Mouse (Mus musculus) ovary, adult 18-20 months (tissue): ENCODE data around the gene Uba52.

Experiments used
- DNase-seq: peaks from one replicate; pipeline ENCODE4 v3.0.0; 2022; ENCODE audit warnings: low spot score, mixed read lengths

Uba52 gene

GRCm38 (mm10) chr8:70503062-70503750 is 7.4 kb downstream of the Uba52 start:
- DNase-seq: no peak

GRCm38 (mm10) chr8:70502540-70502939 is 8.1 kb downstream of the Uba52 start:
- no peak for DNase-seq

- DNase-seq: no peak
Measured at GRCm38 (mm10) chr8:70501820-70502529, 8.6 kb downstream of the Uba52 start.

- no peak for DNase-seq
Measured at GRCm38 (mm10) chr8:70500386-70501301, 10.0 kb downstream of the Uba52 start.

GRCm38 (mm10) chr8:70495771-70496062 is 14.9 kb downstream of the Uba52 start:
- DNase-seq: no peak

- DNase-seq: no peak
Measured at GRCm38 (mm10) chr8:70495001-70495770, 15.4 kb downstream of the Uba52 start.

GRCm38 (mm10) chr8:70494416-70494945 is 16.1 kb downstream of the Uba52 start:
- no peak for DNase-seq

- no peak for DNase-seq
Measured at GRCm38 (mm10) chr8:70493692-70494415, 16.7 kb downstream of the Uba52 start.

GRCm38 (mm10) chr8:70492664-70493640 is 17.6 kb downstream of the Uba52 start, which contains the start of gene Crlf1:
Gene Crlf1, plus strand, starts transcription at chr8:70493158.
- DNase-seq: no peak

- DNase-seq: no peak
Measured at GRCm38 (mm10) chr8:70490880-70491495, 19.6 kb downstream of the Uba52 start.

GRCm38 (mm10) chr8:70490061-70490879 is 20.3 kb downstream of the Uba52 start:
- no peak for DNase-seq

- no peak for DNase-seq
Measured at GRCm38 (mm10) chr8:70489576-70489975, 21.0 kb downstream of the Uba52 start.

- DNase-seq: no peak
Measured at GRCm38 (mm10) chr8:70488931-70489470, 21.6 kb downstream of the Uba52 start.

GRCm38 (mm10) chr8:70487993-70488796 is 22.4 kb downstream of the Uba52 start:
- DNase-seq: no peak

GRCm38 (mm10) chr8:70486941-70487520 is 23.6 kb downstream of the Uba52 start, which contains the start of gene Tmem59l:
Gene Tmem59l, minus strand, starts transcription at chr8:70487358.
- no peak for DNase-seq

- DNase-seq: no peak
Measured at GRCm38 (mm10) chr8:70486191-70486681, 24.4 kb downstream of the Uba52 start.

- no peak for DNase-seq
Measured at GRCm38 (mm10) chr8:70482943-70483342, 27.7 kb downstream of the Uba52 start.
